Mouse (Mus musculus) ES-E14 (cell line): Measurements from ENCODE around the gene Pitpnm2.

Experiments used
- CHD2 ChIP-seq: IDR thresholded peaks from 2 replicates; pipeline ENCODE4 v1.6.1; 2014; ENCODE audit warnings: mild to moderate bottlenecking, low read depth, low read length, inconsistent platforms
- HCFC1 ChIP-seq: IDR thresholded peaks from 2 replicates; pipeline ENCODE4 v1.6.1; 2012; ENCODE audit warnings: low read length, inconsistent platforms, borderline replicate concordance; ENCODE audit not compliant: insufficient read depth
- MAFK ChIP-seq: IDR thresholded peaks from 2 replicates; pipeline ENCODE4 v1.6.1; 2014; ENCODE audit warnings: mild to moderate bottlenecking, low read depth, low read length, inconsistent platforms; ENCODE audit not compliant: insufficient read depth
- ZC3H11A ChIP-seq: IDR thresholded peaks from 2 replicates; pipeline ENCODE4 v1.6.1; 2012; ENCODE audit warnings: low read depth, mild to moderate bottlenecking, inconsistent platforms, low read length, borderline replicate concordance
- ZNF384 ChIP-seq: IDR thresholded peaks from 2 replicates; pipeline ENCODE4 v1.6.1; 2012; ENCODE audit warnings: low read depth, low read length, inconsistent platforms

DNA sequence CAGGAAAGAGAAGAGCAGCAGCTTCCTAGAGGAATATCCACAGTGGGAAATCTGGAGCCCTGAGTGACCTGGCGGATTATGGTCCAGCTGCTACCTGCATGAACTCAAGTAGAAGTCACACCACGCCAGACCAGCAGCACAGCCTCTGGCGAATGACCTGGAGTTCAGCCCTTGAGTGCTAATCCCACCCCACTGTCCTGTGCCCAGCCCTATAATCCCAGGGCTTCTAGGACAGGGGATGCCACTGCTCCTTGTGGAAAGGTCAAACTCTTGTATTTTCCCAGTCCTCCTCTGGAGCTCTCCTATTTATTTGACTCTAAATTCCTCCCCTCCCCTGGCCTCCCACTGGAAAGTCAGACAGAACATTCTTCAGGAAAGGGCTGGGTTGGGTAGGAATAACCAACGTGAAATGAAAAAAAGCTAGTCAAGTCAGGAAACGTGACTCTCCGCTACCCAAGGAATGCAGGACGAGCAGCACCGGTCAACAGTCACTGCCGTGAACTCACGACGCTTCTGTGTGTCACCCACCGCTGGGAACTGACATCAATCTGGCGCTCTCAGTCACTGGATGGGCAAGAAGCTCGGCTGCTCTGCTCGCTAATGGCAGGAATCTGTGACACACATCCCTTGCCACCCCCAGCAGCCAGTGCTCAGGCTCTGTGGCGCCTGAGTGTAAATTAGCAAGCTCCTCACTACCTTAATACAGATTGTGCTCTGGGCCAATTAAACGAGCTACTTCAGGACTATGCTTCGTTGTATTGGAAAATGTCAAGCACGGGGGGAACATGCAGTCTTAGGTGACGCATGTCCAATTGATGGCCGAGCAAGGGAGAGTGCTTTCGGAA is 8.5 kb downstream of the Pitpnm2 start:
- TF ChIP-seq HCFC1 (no peak), ZC3H11A (no peak), CHD2 (no peak), MAFK (no peak), ZNF384 (no peak)
